Mouse (Mus musculus): ENCODE data around the gene Kcnd2.
"Not testable (repeated sequence)": the region's sequence is repeated elsewhere in the genome, so short reads cannot be mapped to it uniquely, and the experiment has no call there.

Gene Kcnd2

DNA sequence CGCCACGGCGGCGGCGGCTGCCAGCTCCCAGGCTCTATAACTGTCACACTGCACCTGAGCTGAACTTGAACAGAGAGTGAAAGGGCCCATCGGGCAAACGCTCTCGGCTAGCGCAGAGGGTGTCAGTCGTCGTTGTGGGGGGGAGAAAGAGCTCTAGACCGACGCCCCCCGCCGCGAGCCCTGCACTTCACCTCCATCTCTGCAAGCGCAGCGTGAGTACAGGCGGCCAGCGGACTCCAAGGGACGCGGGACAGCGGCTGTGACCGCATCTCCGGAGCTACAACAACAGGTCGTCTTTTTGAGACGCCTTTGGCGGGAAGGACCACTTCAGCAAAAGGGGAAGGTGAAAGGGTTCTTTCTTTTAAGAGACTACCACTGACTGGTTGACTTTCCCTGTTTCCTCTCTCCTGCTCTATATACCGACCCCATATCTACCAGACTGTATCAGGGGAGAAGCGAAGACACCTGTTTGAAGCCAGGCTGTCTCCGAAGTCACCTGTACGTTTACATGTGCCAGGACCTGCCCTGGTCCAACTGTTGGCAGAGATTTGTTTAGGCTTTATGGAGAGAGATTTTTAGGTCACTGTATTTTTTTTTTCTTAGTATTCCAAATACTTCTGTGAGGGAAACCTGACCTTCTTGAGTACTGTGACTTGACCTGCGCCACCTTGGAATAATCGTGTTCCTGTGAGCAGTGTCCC is at the start of gene Kcnd2:
Gene Kcnd2, plus strand, starts transcription at position 13 of the 701 bp plus-strand sequence.
- DNase-seq (ENCODE audit: low read depth, low spot score), result peak; percentile 6

GRCm38 (mm10) chr6:21166611-21167010 is 48.7 kb upstream of the Kcnd2 start:
- DNase-seq (ENCODE audit: low read depth, low spot score), result no peak

DNA sequence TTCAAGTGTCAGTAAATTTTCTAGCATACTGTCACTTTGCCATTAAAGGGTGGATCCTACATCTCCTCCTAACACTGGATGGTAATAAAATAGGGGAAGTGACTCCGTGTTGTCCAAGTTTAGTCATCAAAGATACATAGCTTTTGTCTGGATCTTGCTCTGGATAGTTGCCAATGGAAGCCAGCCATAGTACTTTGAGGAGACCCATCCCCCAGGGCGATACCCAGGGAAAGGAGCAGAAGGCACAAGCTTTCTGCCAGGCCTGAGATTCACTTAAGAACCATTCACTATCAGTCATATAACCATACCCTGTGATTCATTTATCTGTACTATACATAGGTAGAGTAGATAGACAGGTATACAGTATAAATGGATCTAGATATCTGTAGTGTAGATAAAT is 20.0 kb upstream of the Kcnd2 start:
- no peak for DNase-seq (ENCODE audit: low read depth, low spot score)

- DNase-seq (ENCODE audit: low read depth, low spot score), result peak; percentile 51
Measured at GRCm38 (mm10) chr6:21213865-21214672, 1.2 kb upstream of the Kcnd2 start.

DNA sequence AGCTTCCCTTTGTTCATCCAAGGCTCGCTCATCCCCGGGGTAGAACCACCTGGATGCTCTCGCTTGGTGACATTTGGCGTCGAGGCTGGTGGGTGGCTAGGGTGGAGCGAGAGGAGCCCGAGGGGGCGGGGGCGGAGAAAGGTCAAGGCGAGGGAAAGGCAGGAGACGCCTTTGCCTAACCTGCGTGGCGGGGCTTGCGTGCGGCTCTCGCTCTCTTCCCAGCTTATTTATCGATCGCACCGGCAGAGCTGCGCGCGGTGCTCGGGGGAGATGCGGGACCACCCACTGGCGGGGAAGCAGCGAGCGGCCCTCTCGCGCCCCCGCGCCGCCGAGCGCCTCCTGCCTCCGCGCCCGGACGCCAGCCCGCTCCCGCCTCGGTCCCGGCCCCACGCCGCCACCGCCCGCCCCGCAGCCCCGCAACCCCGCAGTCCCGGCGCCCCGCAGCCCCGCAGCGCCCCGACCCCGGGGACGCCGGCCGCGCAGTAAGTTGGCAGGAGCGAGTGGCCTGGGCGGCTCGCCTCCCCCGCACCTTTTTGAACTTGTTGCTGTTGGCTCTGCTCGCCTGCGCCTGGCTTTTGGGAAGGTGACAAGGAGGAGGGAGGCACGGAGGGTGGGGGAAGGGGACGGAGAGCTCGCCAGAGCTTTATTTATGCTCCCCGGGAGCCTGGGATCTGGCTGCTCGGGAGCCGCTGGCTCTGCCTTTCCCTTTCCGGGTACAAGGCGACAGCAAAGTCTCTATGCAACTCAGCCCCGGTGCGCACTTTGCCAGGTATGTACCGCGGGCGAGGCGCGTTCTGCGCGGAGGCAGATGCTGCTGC is 421 bp upstream of the Kcnd2 start:
- DNase-seq (ENCODE audit: low read depth, low spot score), result peak; percentile 17

- DNase-seq (ENCODE audit: low read depth, low spot score), result no peak
Measured at GRCm38 (mm10) chr6:21216206-21217020, 1.1 kb downstream of the Kcnd2 start.

DNA sequence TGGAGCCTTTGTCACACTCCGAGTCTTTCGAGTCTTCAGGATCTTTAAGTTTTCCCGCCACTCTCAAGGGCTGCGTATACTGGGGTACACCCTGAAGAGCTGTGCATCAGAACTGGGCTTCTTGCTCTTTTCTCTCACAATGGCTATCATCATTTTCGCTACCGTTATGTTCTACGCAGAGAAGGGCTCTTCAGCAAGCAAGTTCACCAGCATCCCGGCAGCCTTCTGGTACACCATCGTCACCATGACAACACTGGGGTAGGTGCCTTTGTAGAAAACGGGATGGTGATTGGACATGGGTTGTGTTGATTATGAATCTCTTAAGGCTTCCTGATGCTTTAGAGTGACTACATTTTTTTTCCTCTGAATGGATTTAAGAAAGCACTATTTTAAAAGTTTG is 1.9 kb downstream of the Kcnd2 start:
- DNase-seq (ENCODE audit: low read depth, low spot score), result no peak

GRCm38 (mm10) chr6:21226124-21226523 is 10.8 kb downstream of the Kcnd2 start:
- no peak for DNase-seq (ENCODE audit: low read depth, low spot score)

- no peak for DNase-seq (ENCODE audit: low read depth, low spot score)
Measured at GRCm38 (mm10) chr6:21259031-21259430, 43.7 kb downstream of the Kcnd2 start.

DNA sequence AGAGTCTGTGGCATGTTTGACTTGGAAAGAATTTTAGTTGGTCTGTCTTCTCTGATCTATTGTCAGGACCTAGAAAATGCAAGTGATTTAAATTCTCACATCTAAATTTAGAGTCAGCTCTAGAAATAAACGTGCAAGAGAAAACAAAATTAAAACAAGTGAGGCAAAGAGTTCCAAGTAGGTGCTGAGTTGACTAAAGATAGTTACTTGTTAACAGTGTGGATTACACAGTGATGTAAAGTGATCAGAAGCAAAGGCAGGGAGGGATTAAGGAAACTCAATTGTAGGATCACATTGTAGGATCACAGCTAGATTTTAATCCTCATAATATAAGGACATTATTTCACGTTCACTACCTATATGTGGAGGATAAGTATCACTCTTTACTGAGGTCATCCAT is 52.6 kb downstream of the Kcnd2 start:
- DNase-seq (ENCODE audit: low read depth, low spot score), result no peak

- no peak for DNase-seq (ENCODE audit: low read depth, low spot score)
Measured at GRCm38 (mm10) chr6:21277343-21277933, 62.1 kb downstream of the Kcnd2 start.

DNA sequence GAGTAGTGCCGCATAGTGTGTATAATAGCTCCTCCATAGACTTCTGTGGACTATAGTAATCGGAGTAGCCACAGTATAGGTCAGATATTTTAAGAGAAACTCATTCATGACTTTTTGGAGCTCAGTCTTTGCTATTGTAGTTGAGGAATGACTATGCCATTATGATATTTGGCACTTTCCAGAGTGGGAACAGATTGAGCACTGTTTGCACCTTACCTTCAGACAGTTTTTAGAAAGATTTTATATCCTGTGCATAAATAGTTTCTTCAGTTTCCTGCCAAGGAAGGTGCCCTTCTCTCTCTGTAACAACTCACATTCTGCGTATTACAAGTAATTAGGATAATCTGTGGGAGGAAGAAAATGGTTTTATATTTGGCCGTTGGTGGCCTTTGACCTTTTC is 89.6 kb downstream of the Kcnd2 start:
- no peak for DNase-seq (ENCODE audit: low read depth, low spot score)

GRCm38 (mm10) chr6:21310159-21310558 is 94.9 kb downstream of the Kcnd2 start:
- no peak for DNase-seq (ENCODE audit: low read depth, low spot score)

- no peak for DNase-seq (ENCODE audit: low read depth, low spot score)
Measured at GRCm38 (mm10) chr6:21321407-21321806, 106.1 kb downstream of the Kcnd2 start.

DNA sequence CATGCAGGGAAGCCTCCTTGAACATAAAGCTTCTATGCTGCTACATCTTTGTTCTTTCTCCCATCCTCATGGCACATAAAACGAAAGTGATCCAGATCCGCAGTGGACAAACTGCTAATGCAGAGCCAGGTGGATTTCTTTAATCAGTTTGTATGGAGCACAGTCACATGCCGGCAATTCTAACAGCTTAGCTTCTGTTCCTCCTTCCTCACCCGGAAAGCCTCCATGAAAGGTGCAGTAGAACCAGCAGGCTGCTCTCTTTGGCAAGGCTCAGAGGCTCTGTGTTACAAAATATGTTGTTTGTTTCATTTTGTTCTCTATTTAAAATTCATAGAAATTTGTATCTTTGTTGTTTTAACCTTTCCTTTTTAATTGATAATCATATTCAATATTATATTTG is 106.9 kb downstream of the Kcnd2 start:
- no peak for DNase-seq (ENCODE audit: low read depth, low spot score)

DNA sequence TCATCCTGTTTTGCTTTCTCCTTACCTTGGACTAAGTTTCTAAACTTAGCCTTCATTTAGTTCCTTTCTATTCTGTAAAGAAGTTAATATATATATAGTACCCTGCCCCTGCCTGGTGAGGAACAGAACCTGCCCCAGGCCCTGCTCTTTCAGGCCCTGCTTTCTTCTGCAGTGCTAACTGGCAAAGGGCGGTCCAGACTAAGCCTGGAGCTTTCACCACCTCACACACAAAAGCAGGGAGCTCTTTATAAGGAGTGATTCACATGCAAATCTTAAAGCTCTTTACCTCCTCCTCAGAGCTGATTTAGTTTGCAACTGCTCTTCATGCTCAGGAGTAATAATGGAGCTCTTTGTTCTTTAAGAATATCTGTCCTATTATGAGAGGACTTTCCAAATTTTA is 109.9 kb downstream of the Kcnd2 start:
- no peak for DNase-seq (ENCODE audit: low read depth, low spot score)

GRCm38 (mm10) chr6:21327081-21327737 is 111.9 kb downstream of the Kcnd2 start:
- DNase-seq (ENCODE audit: low read depth, low spot score), result no peak

DNA sequence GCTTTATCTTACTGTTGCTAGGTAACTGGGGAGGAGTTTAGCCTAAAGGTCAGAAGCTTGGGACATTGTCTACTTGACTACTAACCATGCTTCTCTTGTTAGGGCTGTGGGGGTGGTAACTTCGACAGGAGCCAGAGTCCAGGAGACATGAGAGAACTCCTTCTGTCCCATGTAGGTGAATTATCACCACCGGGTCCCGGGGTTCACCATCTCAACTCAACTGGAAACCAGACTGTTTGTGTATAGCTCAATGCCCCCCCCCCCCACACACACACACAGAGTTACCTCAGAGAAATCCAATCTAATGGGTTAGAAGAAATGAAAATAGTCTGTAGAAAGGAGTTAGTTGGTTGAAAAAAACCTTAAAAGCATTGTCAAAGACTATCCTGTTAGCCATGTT is 170.0 kb downstream of the Kcnd2 start:
- DNase-seq (ENCODE audit: low read depth, low spot score), result not testable (repeated sequence)

DNA sequence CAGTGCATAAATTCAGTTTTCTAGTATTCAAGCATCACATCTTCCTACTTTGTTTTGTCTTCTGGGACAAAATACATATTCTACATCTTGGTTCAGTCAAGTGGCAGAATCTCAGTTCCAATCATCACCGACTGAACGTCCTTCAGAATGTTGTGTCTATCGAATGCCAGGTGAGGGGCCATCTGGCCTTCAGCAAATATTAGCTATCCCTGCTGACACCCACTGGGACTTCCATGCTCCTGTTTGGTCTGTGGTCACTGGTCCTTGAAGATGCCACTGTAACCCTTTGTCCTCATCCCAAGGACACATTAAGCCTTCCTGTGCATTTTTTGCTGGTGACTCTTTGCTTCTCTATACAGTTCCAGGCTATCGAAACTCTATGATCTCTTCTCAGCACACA is 176.5 kb downstream of the Kcnd2 start:
- no peak for DNase-seq (ENCODE audit: low read depth, low spot score)

DNA sequence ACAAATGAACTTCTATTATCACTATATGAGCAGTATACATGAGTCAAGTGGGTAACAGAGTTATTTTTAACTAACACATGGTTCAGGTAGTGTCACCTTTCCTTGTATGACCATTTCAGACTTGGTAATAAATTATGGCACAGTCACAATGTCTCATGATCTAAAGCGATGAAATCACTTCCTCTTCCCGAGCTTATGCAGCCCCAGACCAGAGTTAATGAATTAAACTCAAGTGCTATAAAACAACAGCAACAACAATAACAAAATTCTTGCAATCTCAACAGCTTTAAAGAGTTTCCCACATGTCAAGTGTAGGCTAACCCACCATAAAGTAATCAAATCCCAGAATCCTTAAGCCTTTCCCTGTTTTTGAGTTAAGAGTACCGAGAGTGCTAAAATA is 198.4 kb downstream of the Kcnd2 start:
- no peak for DNase-seq (ENCODE audit: low read depth, low spot score)
